Mouse (Mus musculus): Measurements from ENCODE around the gene Rem2. TPM values are rescaled to one million over a fixed set of nuclear protein-coding genes. Genes with fewer than 3 reads are reported as not detected.

Gene Rem2
- 39.7 and 42.2 TPM in 2 replicates for polyA plus RNA-seq (2015; fragmentation: Nextera tagmentation; extraction: Ambion mirVana)

DNA sequence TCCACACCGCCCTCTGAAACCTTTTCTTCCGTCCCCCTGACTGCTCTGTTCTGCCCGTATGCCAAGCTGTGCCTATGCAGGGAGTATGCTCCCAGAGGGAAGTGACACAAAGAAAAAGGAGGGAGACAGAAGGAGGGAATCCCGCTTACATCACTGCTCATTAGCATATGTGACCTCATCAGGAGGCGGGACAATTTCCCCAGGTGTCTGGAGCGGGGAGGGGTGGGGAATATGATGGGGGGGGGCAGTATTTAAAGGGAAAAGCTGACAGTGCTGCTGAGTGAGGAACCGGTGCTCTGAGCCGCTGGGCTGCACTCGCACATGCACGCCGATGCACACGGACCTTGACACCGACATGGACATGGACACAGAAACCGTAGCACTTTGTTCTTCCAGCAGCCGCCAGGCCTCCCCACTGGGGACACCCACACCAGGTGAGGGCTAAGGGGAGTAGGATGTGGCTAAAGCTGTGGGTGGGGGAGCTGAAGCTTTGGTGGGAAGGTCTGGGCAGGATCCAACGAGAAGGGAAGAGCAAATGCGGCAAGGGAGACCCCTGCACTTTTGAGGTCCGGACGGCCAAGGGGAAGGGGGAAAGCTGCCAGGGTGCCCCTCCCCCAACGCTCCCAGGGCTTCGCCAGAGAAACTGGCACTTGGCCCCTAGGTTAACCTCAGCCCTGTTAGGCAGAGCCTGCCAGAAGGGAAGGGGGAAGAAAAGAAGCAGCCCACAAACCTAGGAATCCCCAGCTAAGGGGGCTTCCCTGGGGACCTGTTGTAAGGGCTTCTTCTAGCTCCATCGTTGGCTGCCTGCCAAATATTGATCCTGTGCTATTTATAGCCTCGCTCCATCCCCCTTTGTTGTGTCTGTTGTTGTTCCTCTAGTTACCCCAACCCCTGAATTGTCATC is at the start of gene Rem2:
Gene Rem2 (plus strand): TSS at position 160 of the 904 bp plus-strand sequence.
- Histone ChIP-seq H3K4me1 (replicated peaks) (peaks cover 40% of the 10 kb centered on the region), H3K9ac (peak within 1 kb of the TSS; percentile 71), H3K9me3 (no peaks in the 10 kb centered on the region), H3K27me3 (0 out of 2 replicates have a peak, but pooled peaks cover 4% of the 10 kb centered on the region), H3K4me2 (peak within 1 kb of the TSS; percentile 87), H3K36me3 (no peaks in the 10 kb centered on the region), H3K27ac (replicated peaks) (peak within 1 kb of the TSS; percentile 83), H3K4me3 (peak within 1 kb of the TSS; percentile 64)
- under 1% methylated on average over 22 of the region's 23 CpGs for WGBS
- ATAC-seq (ENCODE audit: low FRiP score, low read depth): peak; percentile 88

- Histone ChIP-seq H3K9me3 (no peaks in the 10 kb centered on the region), H3K4me2 (peak within 1 kb of the TSS; percentile 66), H3K4me1 (replicated peaks) (peaks cover 46% of the 10 kb centered on the region), H3K9ac (peak within 1 kb of the TSS; percentile 93), H3K27ac (replicated peaks) (peak within 1 kb of the TSS; percentile 92), H3K4me3 (peak within 1 kb of the TSS; percentile 93), H3K27me3 (peaks cover 11% of the 10 kb centered on the region; the same call in 1 of the 2 replicates), H3K36me3 (peaks cover 14% of the 10 kb centered on the region)
- peak; percentile 86 for ATAC-seq (ENCODE audit: low FRiP score, low read depth)
- under 1% methylated on average over 48 of the region's 48 CpGs for WGBS
Measured at GRCm38 (mm10) chr14:54426689-54427398, 49.1 kb upstream of the Rem2 start, which contains the start of gene Mrpl52. Gene Mrpl52 (plus strand): TSS chr14:54426909.

- 91% methylated on average over 7 of the region's 7 CpGs for WGBS
- Histone ChIP-seq H3K27me3 (peaks cover 13% of the 10 kb centered on the region), H3K9me3 (no peaks in the 10 kb centered on the region), H3K9ac (peak overlapping the region; percentile 93; the same call in 1 of the 2 replicates), H3K4me1 (replicated peaks) (peaks cover 52% of the 10 kb centered on the region), H3K27ac (replicated peaks) (no peak overlapping the region), H3K36me3 (peaks cover 14% of the 10 kb centered on the region), H3K4me3 (peak overlapping the region; percentile 93), H3K4me2 (peak overlapping the region; percentile 66)
- no peak for ATAC-seq (ENCODE audit: low FRiP score, low read depth)
Measured at GRCm38 (mm10) chr14:54427696-54428095, 48.2 kb upstream of the Rem2 start.

DNA sequence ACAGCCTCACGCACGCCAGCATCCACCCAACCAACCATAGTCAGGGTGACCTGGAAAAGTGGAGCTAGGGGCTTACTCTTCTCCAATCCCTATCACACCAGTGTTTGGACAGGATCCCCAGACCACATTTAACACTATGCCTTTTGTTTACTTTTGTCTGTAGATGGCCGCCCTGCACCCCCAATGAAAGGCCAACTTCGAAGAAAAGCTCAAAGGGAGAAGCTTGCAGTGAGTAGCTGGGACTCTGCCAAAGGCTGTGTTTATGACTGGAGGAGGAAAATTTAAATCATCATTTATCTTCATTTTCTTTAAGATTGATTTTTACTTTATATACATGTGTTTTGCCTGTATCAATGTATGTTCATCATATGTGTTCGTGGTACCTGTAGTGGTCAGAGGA is 47.5 kb upstream of the Rem2 start:
- no peak overlapping the region for H3K4me3 ChIP-seq
- no peaks in the 10 kb centered on the region for H3K9me3 ChIP-seq
- 93% methylated on average over 5 of the region's 5 CpGs for WGBS
- H3K27ac ChIP-seq (replicated peaks): no peak overlapping the region
- peaks cover 18% of the 10 kb centered on the region for H3K27me3 ChIP-seq
- no peak overlapping the region for H3K4me2 ChIP-seq
- no peak overlapping the region for H3K9ac ChIP-seq
- peaks cover 14% of the 10 kb centered on the region for H3K36me3 ChIP-seq
- no peak for ATAC-seq (ENCODE audit: low FRiP score, low read depth)
- H3K4me1 ChIP-seq (replicated peaks): peaks cover 55% of the 10 kb centered on the region

GRCm38 (mm10) chr14:54429332-54430093 is 46.4 kb upstream of the Rem2 start:
- H3K27me3 ChIP-seq: peaks cover 18% of the 10 kb centered on the region
- no peaks in the 10 kb centered on the region for H3K9me3 ChIP-seq

GRCm38 (mm10) chr14:54430406-54431145 is 45.3 kb upstream of the Rem2 start:
- WGBS: 8% methylated on average over 18 of the region's 18 CpGs
- ATAC-seq (ENCODE audit: low FRiP score, low read depth): no peak
- H3K4me1 ChIP-seq (replicated peaks): peaks cover 59% of the 10 kb centered on the region

More at GRCm38 (mm10) chr14:54429332-54430093, 46.4 kb upstream of the Rem2 start:
- H3K4me1 ChIP-seq (replicated peaks): peaks cover 60% of the 10 kb centered on the region
- H3K9ac ChIP-seq: no peak overlapping the region
- H3K27ac ChIP-seq (replicated peaks): peak overlapping the region; percentile 88
- H3K4me2 ChIP-seq: peak overlapping the region; percentile 80; the same call in 1 of the 2 replicates
- peaks cover 14% of the 10 kb centered on the region for H3K36me3 ChIP-seq
- ATAC-seq (ENCODE audit: low FRiP score, low read depth): no peak
- H3K4me3 ChIP-seq: no peak overlapping the region
- 48% methylated on average over 7 of the region's 7 CpGs for WGBS

GRCm38 (mm10) chr14:54431334-54432077 is 44.4 kb upstream of the Rem2 start, which contains the start of gene Mmp14:
Gene Mmp14 (plus strand): TSS chr14:54431612.
- no peaks in the 10 kb centered on the region for H3K9me3 ChIP-seq
- H3K36me3 ChIP-seq: peaks cover 14% of the 10 kb centered on the region
- H3K4me3 ChIP-seq: peak within 1 kb of the TSS; percentile 52
- H3K9ac ChIP-seq: peak within 1 kb of the TSS; percentile 66
- H3K27me3 ChIP-seq: peaks cover 18% of the 10 kb centered on the region
- peak; percentile 50 for ATAC-seq (ENCODE audit: low FRiP score, low read depth)
- under 1% methylated on average over 49 of the region's 49 CpGs for WGBS
- peaks cover 53% of the 10 kb centered on the region for H3K4me1 ChIP-seq (replicated peaks)
- H3K27ac ChIP-seq (replicated peaks): peak within 1 kb of the TSS; percentile 88
- peak within 1 kb of the TSS; percentile 80 for H3K4me2 ChIP-seq

More at GRCm38 (mm10) chr14:54430406-54431145, 45.3 kb upstream of the Rem2 start:
- peaks cover 14% of the 10 kb centered on the region for H3K36me3 ChIP-seq
- H3K4me3 ChIP-seq: peak overlapping the region; percentile 52
- peak overlapping the region; percentile 88 for H3K27ac ChIP-seq (replicated peaks)
- H3K9me3 ChIP-seq: no peaks in the 10 kb centered on the region
- peak overlapping the region; percentile 66 for H3K9ac ChIP-seq
- H3K4me2 ChIP-seq: peak overlapping the region; percentile 80
- H3K27me3 ChIP-seq: peaks cover 18% of the 10 kb centered on the region

GRCm38 (mm10) chr14:54432078-54432836 is 43.6 kb upstream of the Rem2 start:
- Histone ChIP-seq H3K4me3 (peak overlapping the region; percentile 52), H3K9me3 (no peaks in the 10 kb centered on the region), H3K9ac (peak overlapping the region; percentile 66), H3K4me2 (peak overlapping the region; percentile 80), H3K27me3 (peaks cover 18% of the 10 kb centered on the region), H3K27ac (replicated peaks) (peak overlapping the region; percentile 88), H3K36me3 (peaks cover 14% of the 10 kb centered on the region), H3K4me1 (replicated peaks) (peaks cover 52% of the 10 kb centered on the region)
- WGBS: 3% methylated on average over 54 of the region's 54 CpGs
- peak; percentile 4; the same call in 1 of the 2 replicates for ATAC-seq (ENCODE audit: low FRiP score, low read depth)

DNA sequence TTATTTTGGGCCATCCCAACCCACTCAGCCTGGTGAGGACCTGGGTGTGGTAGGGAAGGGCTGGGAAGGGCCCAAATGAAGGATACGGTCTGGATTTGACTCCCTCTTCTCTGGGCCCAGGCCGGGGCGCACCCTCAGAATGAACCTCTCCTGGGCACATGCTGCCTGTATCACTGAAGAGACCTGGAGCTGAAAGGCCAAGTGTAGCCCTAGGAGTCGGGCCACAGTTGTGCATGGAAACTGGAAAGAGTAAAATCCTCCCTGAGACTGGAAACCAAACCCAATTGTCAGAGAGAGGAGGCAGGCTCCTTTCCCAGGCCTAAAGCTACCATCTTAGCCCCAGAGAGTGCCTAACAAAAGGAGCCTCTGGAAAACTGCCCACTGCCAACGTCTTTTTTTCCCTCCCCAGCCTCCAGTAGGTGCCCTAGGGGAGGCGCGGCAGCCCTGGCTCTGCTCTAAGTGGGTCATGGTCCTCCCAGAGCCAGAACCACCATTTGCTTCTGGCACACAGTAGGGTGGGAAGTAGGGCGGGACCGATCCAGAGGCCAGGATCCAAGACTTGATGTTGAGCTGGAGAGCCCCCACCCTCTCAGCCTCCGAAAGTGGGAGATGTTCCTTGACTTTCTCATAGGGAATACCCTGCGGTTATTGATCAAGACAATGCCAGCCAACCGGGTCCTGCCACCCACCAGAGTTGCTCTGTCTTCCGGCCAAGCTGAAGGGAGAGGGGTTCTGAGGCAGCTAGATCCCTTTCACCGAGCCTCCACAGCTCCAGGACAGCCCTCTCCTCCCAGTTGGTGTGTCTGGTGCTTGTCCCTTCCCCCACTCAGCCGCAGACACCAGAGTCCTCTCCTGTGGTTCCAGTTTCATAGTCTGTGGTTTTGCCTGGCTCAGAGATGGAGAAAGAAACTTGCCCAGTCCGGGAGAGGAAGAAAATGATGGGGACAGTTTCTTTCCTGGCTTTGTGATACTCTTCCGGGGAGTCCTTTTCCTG is 42.8 kb upstream of the Rem2 start:
- H3K4me3 ChIP-seq: peak overlapping the region; percentile 52
- WGBS: 39% methylated on average over 17 of the region's 17 CpGs
- H3K4me1 ChIP-seq (replicated peaks): peaks cover 43% of the 10 kb centered on the region
- peak overlapping the region; percentile 80 for H3K4me2 ChIP-seq
- H3K27me3 ChIP-seq: peaks cover 18% of the 10 kb centered on the region
- peak; percentile 13; the same call in 1 of the 2 replicates for ATAC-seq (ENCODE audit: low FRiP score, low read depth)
- peak overlapping the region; percentile 88 for H3K27ac ChIP-seq (replicated peaks)
- peak overlapping the region; percentile 66 for H3K9ac ChIP-seq
- no peaks in the 10 kb centered on the region for H3K9me3 ChIP-seq
- peaks cover 14% of the 10 kb centered on the region for H3K36me3 ChIP-seq

Data from hindbrain, embryonic 15.5 days (tissue).